In genomic region chr4:130665176-130665575, GRCm38 (mm10) we compare ENCODE assay signal across 8 mouse cellular contexts. TPM values are rescaled to one million over a fixed set of nuclear protein-coding genes. Genes with fewer than 3 reads are reported as not detected.
DNase-seq lines count a peak whose midpoint lies in the region; ATAC-seq and TF ChIP-seq lines count a peak whose summit lies in the region.

No protein-coding gene starts in this region.

- H3K4me2 ChIP-seq in forebrain, embryonic 11.5 days (ENCODE audit: low read depth, low read length, severe bottlenecking) = peak overlapping the region; percentile 80
- peak overlapping the region; percentile 63 for H3K4me2 ChIP-seq in limb, embryonic 12.5 days
- H3K4me2 ChIP-seq in neural tube, embryonic 12.5 days (replicated peaks) = peak overlapping the region; percentile 76

- no peaks in the 10 kb centered on the region; the same call in 1 of the 2 replicates for H3K36me3 ChIP-seq in forebrain, embryonic 11.5 days (ENCODE audit: control insufficient read depth, insufficient read depth, low read length)
- H3K36me3 ChIP-seq in limb, embryonic 12.5 days = peaks cover 6% of the 10 kb centered on the region; the same call in 1 of the 2 replicates
- H3K36me3 ChIP-seq in neural tube, embryonic 12.5 days = peaks cover 5% of the 10 kb centered on the region

- TF ChIP-seq POLR2A in cerebellum, adult 2 months (IDR thresholded peaks at IDR 0.05; ENCODE audit: borderline replicate concordance, insufficient read depth, low read length) = no peak

- peak overlapping the region; percentile 82; the same call in 1 of the 2 replicates for H3K4me3 ChIP-seq in layer of hippocampus, adult 2 months
- H3K4me3 ChIP-seq in forebrain, embryonic 11.5 days (ENCODE audit: low read depth, low read length) = peak overlapping the region; percentile 95
- peak overlapping the region; percentile 65 for H3K4me3 ChIP-seq in limb, embryonic 12.5 days (replicated peaks)
- H3K4me3 ChIP-seq in neural tube, embryonic 12.5 days = peak overlapping the region; percentile 5; the same call in 1 of the 2 replicates
- no peak overlapping the region for H3K4me3 ChIP-seq in cerebellum, adult 2 months (replicated peaks; ENCODE audit: insufficient read depth, low read depth, low read length)

- WGBS in forebrain, embryonic 11.5 days = 37% methylated on average over 1 of the region's 1 CpGs
- 19% methylated on average over 1 of the region's 1 CpGs for WGBS in limb, embryonic 12.5 days
- 30% methylated on average over 1 of the region's 1 CpGs for WGBS in neural tube, embryonic 12.5 days
- 0% methylated on average over 1 of the region's 1 CpGs for WGBS in cerebellum, adult 2 months

- H3K27ac ChIP-seq in layer of hippocampus, adult 2 months = no peak overlapping the region
- H3K27ac ChIP-seq in forebrain, embryonic 11.5 days (ENCODE audit: low read depth, low read length) = no peak overlapping the region
- no peak overlapping the region for H3K27ac ChIP-seq in limb, embryonic 12.5 days
- H3K27ac ChIP-seq in neural tube, embryonic 12.5 days = no peak overlapping the region
- H3K27ac ChIP-seq in cerebellum, adult 2 months (ENCODE audit: insufficient read depth, low read length) = no peak overlapping the region

- TF ChIP-seq CTCF in layer of hippocampus, adult 2 months (conservative IDR thresholded peaks at IDR 0.05) = no peak
- TF ChIP-seq CTCF in cerebellum, adult 2 months (IDR thresholded peaks at IDR 0.05; ENCODE audit: borderline replicate concordance, insufficient read depth, low read depth, low read length) = no peak

- no peak for DNase-seq in layer of hippocampus, adult 2 months (ENCODE audit: low spot score in 2 of 2)
- DNase-seq in layer of hippocampus, postnatal 36 days = no peak
- peak; percentile 20 for DNase-seq in forebrain, embryonic 11.5 days (ENCODE audit: low spot score)
- no peak for DNase-seq in gastrocnemius, adult 18-20 months (ENCODE audit: low spot score)
- DNase-seq in cerebellum, adult 2 months = no peak
- no peak for DNase-seq in urinary bladder, postnatal 10 days (ENCODE audit: low spot score)

- ATAC-seq in forebrain, embryonic 11.5 days (replicated peaks; ENCODE audit: low FRiP score) = no peak
- no peak for ATAC-seq in limb, embryonic 12.5 days (ENCODE audit: insufficient number of reproducible peaks, insufficient read depth, low FRiP score, low TSS enrichment, low read depth)
- ATAC-seq in neural tube, embryonic 12.5 days (ENCODE audit: low FRiP score, low read depth) = no peak

- no peaks in the 10 kb centered on the region for H3K27me3 ChIP-seq in forebrain, embryonic 11.5 days (ENCODE audit: control insufficient read depth, insufficient read depth, low read length)
- H3K27me3 ChIP-seq in limb, embryonic 12.5 days = no peaks in the 10 kb centered on the region
- H3K27me3 ChIP-seq in neural tube, embryonic 12.5 days (replicated peaks) = no peaks in the 10 kb centered on the region
- H3K27me3 ChIP-seq in cerebellum, adult 2 months (ENCODE audit: control insufficient read depth, insufficient read depth, low read length) = no peaks in the 10 kb centered on the region

- no peak overlapping the region for H3K9ac ChIP-seq in forebrain, embryonic 11.5 days (ENCODE audit: low read length)
- 0 out of 2 replicates have a peak overlapping the region, but pooled peaks have one; percentile 98 for H3K9ac ChIP-seq in limb, embryonic 12.5 days (replicated peaks)
- H3K9ac ChIP-seq in neural tube, embryonic 12.5 days = no peak overlapping the region

- no peaks in the 10 kb centered on the region for H3K9me3 ChIP-seq in forebrain, embryonic 11.5 days (ENCODE audit: control insufficient read depth, low read length)
- H3K9me3 ChIP-seq in limb, embryonic 12.5 days = no peaks in the 10 kb centered on the region
- no peaks in the 10 kb centered on the region for H3K9me3 ChIP-seq in neural tube, embryonic 12.5 days

- H3K4me1 ChIP-seq in forebrain, embryonic 11.5 days (replicated peaks; ENCODE audit: control insufficient read depth, insufficient read depth, low read length) = peaks cover 4% of the 10 kb centered on the region; the same call in 1 of the 2 replicates
- H3K4me1 ChIP-seq in limb, embryonic 12.5 days (replicated peaks) = peaks cover 31% of the 10 kb centered on the region
- H3K4me1 ChIP-seq in neural tube, embryonic 12.5 days = peaks cover 37% of the 10 kb centered on the region
- peaks cover 5% of the 10 kb centered on the region for H3K4me1 ChIP-seq in cerebellum, adult 2 months (ENCODE audit: control insufficient read depth, insufficient read depth, low read length)

RNA-seq across cellular contexts. Expression of gene Pum1, which starts 2.1 kb away (rescaled TPM):
- total RNA-seq in layer of hippocampus, adult 2 months (2021) = 100 to 1,000 TPM; 122 to 125 TPM
- 100 to 1,000 TPM; 116 to 126 TPM for total RNA-seq in layer of hippocampus, postnatal 36 days (2021)
- 122 and 131 TPM in 2 replicates for polyA plus RNA-seq in forebrain, embryonic 11.5 days (2014; fragmentation: Nextera tagmentation; extraction: Ambion mirVana)
- polyA plus RNA-seq in limb, embryonic 12.5 days (2016; fragmentation: Nextera tagmentation; extraction: Ambion mirVana) = 123 and 124 TPM in 2 replicates
- polyA plus RNA-seq in neural tube, embryonic 12.5 days (2016; fragmentation: Nextera tagmentation; extraction: Ambion mirVana) = 106 and 108 TPM in 2 replicates
- total RNA-seq in gastrocnemius, adult 18-20 months (2021) = 10 to 100 TPM; 40.7 to 43.2 TPM
- 49.6 and 53.0 TPM in 2 replicates for polyA plus RNA-seq in cerebellum, adult 2 months (2012; rRNA removed)
